Mouse (Mus musculus) adrenal gland, postnatal 10 days (tissue): ENCODE measurements at regions not wholly inside any gene's neighbourhood (a gene's known extent, or its start where the extent isn't known, plus 50 kb on each side); places are given as distances from the start of the nearest gene placed in this dataset.
A peak's percentile ranks its signal among the peaks of the same experiment; 100 is the strongest.

ENCODE experiments used
- DNase-seq: peaks from one replicate; pipeline ENCODE4 v3.0.0; 2021; ENCODE audit warnings: mixed read lengths
- microRNA-seq: library from miRNA; unstranded; fragments of <30 nt; microRNA quantifications from one replicate; pipeline ENCODE4 v1.2.0, GENCODE M21; 2021

DNA sequence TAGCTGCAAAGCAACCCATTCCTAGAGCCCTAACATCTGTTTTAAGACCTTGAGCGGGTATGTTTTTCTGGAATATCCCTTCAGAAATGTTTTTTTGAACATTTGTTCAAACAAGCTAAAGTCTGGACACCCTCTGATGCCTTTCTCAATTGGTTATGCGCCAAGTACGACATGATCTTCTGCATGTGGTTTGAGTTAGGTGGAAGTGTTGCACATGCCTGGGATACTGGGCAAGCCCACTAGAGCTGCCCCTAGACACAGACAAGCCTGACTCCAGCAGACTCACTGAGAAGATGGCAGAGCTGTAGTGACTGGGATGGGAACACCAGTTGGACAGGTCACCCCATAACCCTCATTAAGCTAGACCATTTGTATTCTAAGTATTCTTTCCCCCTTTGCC, 153.2 kb upstream of the Cypt2 start:
- DNase-seq, result no peak

DNA sequence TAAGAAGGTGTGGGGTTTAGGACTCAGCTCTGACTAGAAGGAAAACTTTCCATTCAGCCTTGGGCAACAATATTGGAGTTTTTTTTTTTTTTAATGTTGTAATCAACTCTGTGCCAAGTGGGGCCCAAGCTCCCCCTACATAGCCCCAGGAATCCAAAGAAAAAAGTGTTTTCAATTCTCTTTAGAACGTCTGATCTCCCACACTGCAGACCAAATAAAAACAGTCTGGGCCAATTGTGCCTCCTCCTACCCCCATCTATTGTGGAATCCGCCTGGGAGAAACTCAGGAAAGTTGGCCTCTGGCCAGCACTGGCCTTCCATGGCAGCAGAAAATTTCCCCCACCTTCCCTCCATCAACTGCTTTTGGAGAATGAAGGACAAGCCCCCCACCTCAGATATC, 133.3 kb upstream of the Cypt2 start:
- peak; percentile 1 for DNase-seq

DNA sequence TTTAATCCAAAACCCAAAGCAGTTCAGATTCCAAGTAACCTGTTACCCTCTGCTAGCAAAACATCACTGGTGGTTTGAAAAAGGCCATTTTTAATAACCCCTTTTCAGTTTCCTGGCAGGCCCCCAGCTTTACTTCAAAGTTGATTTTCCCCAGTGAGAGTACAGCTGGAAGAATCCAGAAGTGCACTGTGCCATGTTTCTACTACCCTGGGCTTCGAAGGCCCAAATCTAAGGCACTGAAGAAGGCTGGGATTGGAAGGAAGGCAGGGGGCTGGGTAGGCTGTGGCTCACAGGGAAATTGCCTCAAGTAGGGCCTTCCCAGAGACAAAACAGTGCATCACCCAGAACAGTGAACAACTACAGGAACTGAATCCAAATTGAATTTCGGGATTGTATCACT, 131.6 kb upstream of the Cypt2 start:
- no peak for DNase-seq

DNA sequence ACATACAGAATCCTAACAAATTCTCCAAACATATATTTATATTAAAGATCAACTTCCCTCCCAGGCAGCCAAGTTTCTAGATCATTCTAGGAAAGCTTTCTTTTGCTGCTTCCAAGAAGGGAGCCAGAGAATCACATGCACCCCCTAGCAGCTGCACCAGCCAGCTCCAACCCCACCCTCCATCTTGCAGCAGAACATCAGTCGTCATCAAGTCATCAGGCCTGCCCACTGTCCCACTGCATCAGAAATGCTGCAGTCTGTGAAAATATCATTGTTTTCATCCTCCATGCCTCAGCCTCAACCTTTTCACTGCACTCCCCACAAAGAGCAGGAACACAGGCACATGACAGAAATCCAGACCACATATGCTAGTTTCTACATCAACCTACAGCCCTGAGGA, 109.1 kb upstream of the Cypt2 start:
- DNase-seq, result no peak

DNA sequence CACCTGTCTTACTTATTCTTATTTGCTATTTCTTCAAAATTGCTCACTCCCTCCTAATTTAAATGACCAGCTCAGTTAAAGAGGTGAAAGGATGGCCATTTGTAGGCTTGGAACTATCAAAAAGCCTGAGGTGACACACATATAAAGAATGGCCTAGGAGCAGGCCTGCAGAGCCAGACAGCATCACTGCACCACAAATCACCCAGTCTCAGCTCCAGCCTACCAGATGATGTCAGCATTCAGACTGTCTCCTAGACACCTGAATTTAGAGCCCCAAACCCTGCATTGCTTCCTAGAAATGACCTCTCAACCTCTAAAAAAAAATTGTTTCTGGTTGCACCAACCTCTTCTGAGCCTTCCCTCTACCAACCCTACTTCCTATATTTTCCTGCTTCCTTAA, 108.5 kb upstream of the Cypt2 start:
- no peak for DNase-seq

DNA sequence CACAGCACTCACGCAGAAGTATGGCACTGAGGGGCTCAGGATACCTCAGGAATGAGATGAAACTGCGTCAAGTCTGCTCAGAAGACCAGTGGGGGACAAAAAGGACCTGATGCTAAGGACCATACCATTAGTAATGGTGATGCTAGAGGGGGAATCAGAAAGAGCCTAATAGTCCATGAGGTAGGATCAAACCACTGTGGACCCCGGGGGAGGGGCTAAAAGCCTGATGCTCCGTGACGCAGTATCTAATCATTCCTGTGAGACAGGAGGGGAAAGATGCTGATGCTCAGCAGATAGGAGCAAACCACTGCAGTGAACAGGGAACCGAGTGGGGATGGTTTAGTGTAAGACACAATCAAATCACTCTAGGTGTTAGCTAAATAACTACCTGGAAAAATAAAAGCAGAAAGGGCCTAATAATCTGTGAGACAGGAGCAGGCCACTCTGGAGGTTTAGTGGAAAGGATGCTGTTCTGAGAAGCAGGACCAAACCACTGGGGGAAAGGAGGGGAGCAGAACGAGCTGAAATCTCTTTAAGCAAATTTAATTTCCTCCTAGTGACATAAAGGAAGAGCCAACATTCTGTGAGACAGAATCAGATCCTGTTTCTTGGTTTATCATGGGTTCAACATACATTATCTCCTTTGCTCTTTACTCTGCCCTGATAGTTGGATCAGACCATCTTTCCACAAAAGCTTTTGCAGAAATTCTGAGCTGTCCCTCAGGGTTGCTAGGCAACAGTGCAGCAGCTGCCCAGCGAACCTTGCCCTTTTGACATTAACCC, 107.7 kb upstream of the Cypt2 start:
- no peak for DNase-seq

DNA sequence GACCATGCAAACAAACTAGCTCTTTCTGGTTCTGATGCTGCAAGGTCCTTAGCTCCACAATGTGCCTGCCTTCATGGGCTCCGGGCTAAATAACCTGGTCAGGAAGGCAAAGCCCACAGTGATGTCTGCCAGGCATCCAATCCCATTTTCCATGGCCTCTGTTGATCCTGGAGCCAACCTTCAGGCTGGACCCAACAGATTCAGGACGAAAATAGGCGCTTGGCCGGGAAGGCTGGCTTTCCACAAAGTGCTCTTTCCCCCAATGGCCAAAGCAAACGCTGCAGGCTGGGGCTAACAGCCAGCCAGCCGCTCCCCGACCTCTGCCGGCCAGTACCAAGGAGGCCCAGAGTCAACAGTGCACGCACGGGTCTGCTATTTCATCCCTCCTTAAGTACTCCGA, 106.3 kb upstream of the Cypt2 start:
- DNase-seq, result peak; percentile 8

DNA sequence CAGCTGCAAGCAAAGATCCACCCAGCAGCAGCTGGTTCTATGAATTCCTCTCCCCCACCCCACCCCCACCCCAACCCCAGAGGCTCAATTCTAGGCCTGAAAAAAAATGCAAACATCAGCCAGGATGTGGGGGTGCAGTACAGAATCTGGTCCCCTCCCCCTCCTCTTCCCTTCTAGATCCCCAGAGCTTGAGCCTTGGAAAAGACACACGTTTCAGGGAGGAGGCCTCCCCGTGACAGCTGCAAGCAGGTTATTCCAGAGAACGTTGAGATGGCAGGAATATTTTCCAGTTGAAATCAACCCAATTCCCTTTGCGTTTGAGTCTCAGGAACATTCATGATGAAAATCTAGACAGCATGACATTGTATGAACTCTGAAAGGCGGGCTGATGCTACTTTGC, 86.2 kb upstream of the Cypt2 start:
- DNase-seq, result no peak

DNA sequence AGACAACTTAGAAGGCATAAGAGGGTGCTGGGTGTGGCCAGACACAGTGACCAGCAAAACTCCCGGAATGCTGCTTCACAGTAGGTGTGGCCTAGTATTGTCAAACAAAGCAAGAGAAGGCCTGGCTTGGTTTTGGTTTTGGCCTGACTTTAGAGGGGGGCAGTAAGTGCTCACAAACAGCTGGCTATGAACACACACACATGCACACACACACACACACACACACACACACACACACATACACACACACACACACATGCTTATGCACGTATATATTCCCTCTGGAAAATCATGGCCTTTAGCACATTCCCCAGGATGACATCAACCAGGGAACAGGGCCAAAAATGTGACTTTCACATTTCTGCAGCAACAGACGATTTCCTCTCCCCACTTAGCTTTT, 78.6 kb upstream of the Cypt2 start:
- DNase-seq, result peak; percentile 39

Small RNA genes lying in the stretch of these regions (microRNA-seq; reads per million reads assigned to microRNA genes)
- gene Mir325, result 20.8 reads per million, percentile 27 among the genes with 10 or more reads in this experiment
